Mouse (Mus musculus) hindbrain, embryonic 10.5 days (tissue): Measurements from ENCODE around the gene Fut2. TPM values are rescaled to one million over a fixed set of nuclear protein-coding genes. Genes with fewer than 3 reads are reported as not detected.
A peak's percentile ranks its signal among the peaks of the same experiment; 100 is the strongest.
"Not testable (repeated sequence)": the region's sequence is repeated elsewhere in the genome, so short reads cannot be mapped to it uniquely, and the experiment has no call there.

Experiments
- DNase-seq: peaks from one replicate; pipeline ENCODE4 v3.0.0-alpha.2; 2017; ENCODE audit warnings: low spot score
- H3K27ac ChIP-seq: fragments of 300-500 bp; sonication (generic); 2 replicates; pipeline ENCODE4 v1.5.1; 2016; ENCODE audit warnings: mild to moderate bottlenecking, moderate library complexity
- H3K27me3 ChIP-seq: fragments of 300-500 bp; sonication (generic); 2 replicates; pipeline ENCODE4 v1.6.1; 2016; ENCODE audit warnings: mild to moderate bottlenecking; ENCODE audit not compliant: poor library complexity, insufficient read depth, severe bottlenecking
- H3K36me3 ChIP-seq: fragments of 300-500 bp; sonication (generic); 2 replicates; pipeline ENCODE4 v1.6.1; 2016; ENCODE audit warnings: mild to moderate bottlenecking, moderate library complexity
- H3K4me1 ChIP-seq: fragments of 300-500 bp; sonication (generic); replicated peaks from 2 replicates; pipeline ENCODE4 v1.6.1; 2016; ENCODE audit warnings: mild to moderate bottlenecking
- H3K4me3 ChIP-seq: fragments of 300-500 bp; sonication (generic); 2 replicates; pipeline ENCODE4 v1.5.1; 2016; ENCODE audit warnings: mild to moderate bottlenecking, moderate library complexity
- H3K9me3 ChIP-seq: fragments of 300-500 bp; sonication (generic); 2 replicates; pipeline ENCODE4 v1.6.1; 2016; ENCODE audit warnings: mild to moderate bottlenecking, moderate library complexity
- WGBS: fragments of 180-500 bp; shearing (Covaris S2); methylation state at CpG from one replicate; pipeline ENCODE4 v1.1.7; 2016; 5-methylcytosine and 5-hydroxymethylcytosine counted together
- polyA plus RNA-seq: library from polyadenylated mRNA; unstranded; fragments of >200 nt; fragmentation: Nextera tagmentation; extraction: Ambion mirVana; gene quantifications from 2 replicates; pipeline ENCODE4 v1.2.1, GENCODE M21; 2016

The Fut2 gene
- polyA plus RNA-seq, 1 experiment from 2014 or later = 0.21 TPM

GRCm38 (mm10) chr7:45681046-45681736 lies 15.0 kb upstream of the Fut2 start:
- Histone ChIP-seq H3K4me1 (peaks cover 49% of the 10 kb centered on the region), H3K36me3 (no peaks in the 10 kb centered on the region), H3K27me3 (peaks cover 13% of the 10 kb centered on the region), H3K4me3 (no peak overlapping the region), H3K9me3 (no peaks in the 10 kb centered on the region), H3K27ac (no peak overlapping the region)
- no peak for DNase-seq
- WGBS = 86% methylated on average over 8 of the region's 8 CpGs

GRCm38 (mm10) chr7:45679966-45680621 lies 13.9 kb upstream of the Fut2 start:
- Histone ChIP-seq H3K4me1 (peaks cover 38% of the 10 kb centered on the region), H3K4me3 (no peak overlapping the region), H3K9me3 (no peaks in the 10 kb centered on the region), H3K27me3 (peaks cover 6% of the 10 kb centered on the region), H3K36me3 (no peaks in the 10 kb centered on the region), H3K27ac (peak overlapping the region; percentile 66)
- WGBS = 62% methylated on average over 14 of the region's 14 CpGs
- no peak for DNase-seq

- WGBS = 94% methylated on average over 14 of the region's 14 CpGs
- Histone ChIP-seq H3K27ac (no peak overlapping the region), H3K4me1 (peaks cover 27% of the 10 kb centered on the region), H3K4me3 (no peak overlapping the region), H3K27me3 (no peaks in the 10 kb centered on the region; the same call in 1 of the 2 replicates), H3K9me3 (no peaks in the 10 kb centered on the region), H3K36me3 (no peaks in the 10 kb centered on the region)
- DNase-seq = no peak
These were observed 12.3 kb upstream of the Fut2 start for GRCm38 (mm10) chr7:45678513-45678912.

GRCm38 (mm10) chr7:45677627-45678295 lies 11.6 kb upstream of the Fut2 start:
- Histone ChIP-seq H3K4me1 (peaks cover 20% of the 10 kb centered on the region), H3K36me3 (no peaks in the 10 kb centered on the region), H3K27me3 (no peaks in the 10 kb centered on the region; the same call in 1 of the 2 replicates), H3K27ac (0 out of 2 replicates have a peak overlapping the region, but pooled peaks have one; percentile 3), H3K4me3 (no peak overlapping the region), H3K9me3 (no peaks in the 10 kb centered on the region)
- DNase-seq = no peak
- WGBS = 80% methylated on average over 7 of the region's 7 CpGs

GRCm38 (mm10) chr7:45668921-45669320 lies 2.7 kb upstream of the Fut2 start:
- Histone ChIP-seq H3K4me3 (no peak overlapping the region), H3K4me1 (peaks cover 20% of the 10 kb centered on the region), H3K36me3 (no peaks in the 10 kb centered on the region), H3K27ac (no peak overlapping the region), H3K27me3 (peaks cover 5% of the 10 kb centered on the region; the same call in 1 of the 2 replicates), H3K9me3 (0 out of 2 replicates have a peak, but pooled peaks cover 5% of the 10 kb centered on the region)
- WGBS = 94% methylated on average over 9 of the region's 9 CpGs
- no peak for DNase-seq

GRCm38 (mm10) chr7:45667761-45668160 lies 1.6 kb upstream of the Fut2 start:
- peaks cover 5% of the 10 kb centered on the region; the same call in 1 of the 2 replicates for H3K27me3 ChIP-seq
- WGBS = 74% methylated on average over 14 of the region's 14 CpGs
- no peaks in the 10 kb centered on the region for H3K36me3 ChIP-seq
- peaks cover 24% of the 10 kb centered on the region for H3K4me1 ChIP-seq
- H3K4me3 ChIP-seq = no peak overlapping the region
- H3K9me3 ChIP-seq = 0 out of 2 replicates have a peak, but pooled peaks cover 5% of the 10 kb centered on the region
- no peak overlapping the region for H3K27ac ChIP-seq
- no peak for DNase-seq

GRCm38 (mm10) chr7:45665303-45666138 lies 673 bp downstream of the Fut2 start:
- DNase-seq = no peak
- Histone ChIP-seq H3K27me3 (peaks cover 5% of the 10 kb centered on the region; the same call in 1 of the 2 replicates), H3K9me3 (0 out of 2 replicates have a peak, but pooled peaks cover 5% of the 10 kb centered on the region), H3K36me3 (no peaks in the 10 kb centered on the region), H3K4me3 (no peak overlapping the region), H3K4me1 (peaks cover 24% of the 10 kb centered on the region), H3K27ac (peak overlapping the region; percentile 62)
- 59% methylated on average over 13 of the region's 13 CpGs for WGBS

GRCm38 (mm10) chr7:45661702-45662101 lies 4.5 kb downstream of the Fut2 start:
- peaks cover 24% of the 10 kb centered on the region for H3K4me1 ChIP-seq
- not testable (repeated sequence) for H3K36me3 ChIP-seq, H3K4me3 ChIP-seq, DNase-seq, H3K9me3 ChIP-seq, H3K27ac ChIP-seq, H3K27me3 ChIP-seq
- 90% methylated on average over 6 of the region's 6 CpGs for WGBS

GRCm38 (mm10) chr7:45660746-45661478 lies 5.3 kb downstream of the Fut2 start:
- H3K9me3 ChIP-seq = peaks cover 2% of the 10 kb centered on the region; the same call in 1 of the 2 replicates
- no peak for DNase-seq
- WGBS = 87% methylated on average over 11 of the region's 11 CpGs
- H3K27me3 ChIP-seq = peaks cover 5% of the 10 kb centered on the region; the same call in 1 of the 2 replicates
- no peaks in the 10 kb centered on the region for H3K36me3 ChIP-seq
- peaks cover 27% of the 10 kb centered on the region for H3K4me1 ChIP-seq
- H3K4me3 ChIP-seq = no peak overlapping the region
- H3K27ac ChIP-seq = no peak overlapping the region

- WGBS = 31% methylated on average over 17 of the region's 17 CpGs
- DNase-seq = no peak
- no peaks in the 10 kb centered on the region for H3K36me3 ChIP-seq
- H3K9me3 ChIP-seq = peaks cover 2% of the 10 kb centered on the region; the same call in 1 of the 2 replicates
- peak overlapping the region; percentile 30 for H3K4me3 ChIP-seq
- H3K4me1 ChIP-seq = peaks cover 15% of the 10 kb centered on the region
- H3K27ac ChIP-seq = peak overlapping the region; percentile 43; the same call in 1 of the 2 replicates
- H3K27me3 ChIP-seq = no peaks in the 10 kb centered on the region
These were observed 11.7 kb downstream of the Fut2 start for GRCm38 (mm10) chr7:45654424-45655047.

GRCm38 (mm10) chr7:45650484-45650883 lies 15.7 kb downstream of the Fut2 start:
- not testable (repeated sequence) for H3K4me3 ChIP-seq, H3K27me3 ChIP-seq, DNase-seq, H3K9me3 ChIP-seq, H3K27ac ChIP-seq, H3K36me3 ChIP-seq
- WGBS = 93% methylated on average over 20 of the region's 20 CpGs
- H3K4me1 ChIP-seq = peaks cover 14% of the 10 kb centered on the region
